Mouse (Mus musculus): ENCODE data around the gene Pdlim1.
"Not testable (repeated sequence)": the region's sequence is repeated elsewhere in the genome, so short reads cannot be mapped to it uniquely, and the experiment has no call there.

The Pdlim1 gene

GRCm38 (mm10) chr19:40240838-40241689 is 30.6 kb downstream of the Pdlim1 start:
- no peak; the same call in 1 of the 2 replicates for ATAC-seq (ENCODE audit: low TSS enrichment)

- no peak for ATAC-seq (ENCODE audit: low TSS enrichment)
These were observed 31.3 kb downstream of the Pdlim1 start for GRCm38 (mm10) chr19:40240360-40240759.

DNA sequence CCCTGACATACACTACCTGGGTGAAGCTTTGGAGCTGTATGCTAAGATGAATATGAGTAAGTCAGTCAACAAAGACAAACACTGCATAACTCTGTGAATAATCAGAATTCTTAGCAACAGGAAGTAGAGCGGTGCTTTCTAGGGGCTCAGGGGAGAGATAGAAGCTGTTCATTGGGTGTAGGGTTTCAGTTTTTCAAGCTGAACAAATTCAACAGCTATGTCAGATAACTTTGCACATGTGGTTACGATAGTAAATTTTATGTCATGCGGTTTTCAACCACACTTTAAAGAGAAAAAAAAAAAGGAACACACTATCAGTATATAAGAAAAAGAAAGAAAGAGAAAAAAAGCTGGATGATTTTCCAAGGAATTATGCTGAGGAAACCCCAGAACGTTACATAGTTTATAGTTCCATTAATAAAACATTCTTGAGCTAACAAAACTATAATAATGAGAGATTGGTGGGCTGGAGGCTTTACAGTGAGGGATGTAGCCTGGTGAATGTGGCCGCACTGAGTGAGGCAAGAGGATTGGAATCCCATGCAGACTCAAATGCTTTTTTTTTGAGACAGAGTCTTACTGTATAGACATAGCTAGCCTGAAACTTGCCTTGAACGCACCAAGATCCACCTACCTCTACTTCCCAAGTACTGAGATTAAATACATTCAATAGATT is 33.3 kb downstream of the Pdlim1 start:
- no peak for ATAC-seq (ENCODE audit: low TSS enrichment)

- no peak for ATAC-seq (ENCODE audit: low TSS enrichment)
These were observed 39.1 kb downstream of the Pdlim1 start for GRCm38 (mm10) chr19:40232560-40232959.

DNA sequence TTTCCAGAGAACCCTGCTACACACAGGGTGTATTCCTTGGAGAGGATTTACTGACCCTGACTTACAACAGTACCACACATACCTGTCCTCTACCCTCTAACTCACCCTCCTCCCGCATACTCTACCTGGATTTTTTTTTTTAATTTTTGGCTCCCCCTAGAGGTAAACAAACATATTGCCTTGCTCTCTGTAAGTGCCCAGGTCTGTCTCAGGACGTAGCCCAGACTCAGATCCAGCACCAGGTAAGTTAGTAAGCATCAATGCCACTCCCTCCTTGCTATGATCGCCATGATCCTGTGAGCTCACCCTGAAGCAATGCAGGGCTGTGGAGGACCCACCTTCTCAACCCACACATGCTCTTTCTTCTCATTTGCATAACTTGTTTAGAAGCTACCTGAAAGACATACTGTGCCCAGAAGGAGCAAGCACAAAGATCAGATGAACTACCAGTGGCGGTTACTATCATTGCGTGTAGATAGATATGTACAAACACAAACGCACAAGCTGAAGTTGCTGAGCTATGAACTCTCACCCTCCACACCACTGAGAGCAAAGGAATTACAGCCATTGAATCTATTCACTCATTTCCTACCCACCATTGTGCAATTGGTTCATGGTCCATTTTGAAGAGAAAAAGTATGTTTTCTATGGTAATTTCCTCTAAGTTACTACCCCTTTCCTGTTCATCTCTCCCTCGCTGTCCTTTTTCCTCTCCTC is 39.7 kb downstream of the Pdlim1 start:
- peak; percentile 65 for ATAC-seq (ENCODE audit: low TSS enrichment)

- ATAC-seq (ENCODE audit: low TSS enrichment), result no peak
These were observed 40.4 kb downstream of the Pdlim1 start for GRCm38 (mm10) chr19:40231074-40231738.

GRCm38 (mm10) chr19:40226516-40227151 is 45.0 kb downstream of the Pdlim1 start:
- ATAC-seq (ENCODE audit: low TSS enrichment), result no peak

- no peak for ATAC-seq (ENCODE audit: low TSS enrichment)
These were observed 45.9 kb downstream of the Pdlim1 start for GRCm38 (mm10) chr19:40225761-40226110.

- ATAC-seq (ENCODE audit: low TSS enrichment), result peak; percentile 97
These were observed 46.4 kb downstream of the Pdlim1 start for GRCm38 (mm10) chr19:40225102-40225760.

GRCm38 (mm10) chr19:40222307-40222706 is 49.3 kb downstream of the Pdlim1 start:
- not testable (repeated sequence) for ATAC-seq (ENCODE audit: low TSS enrichment)

GRCm38 (mm10) chr19:40220878-40221277 is 50.8 kb downstream of the Pdlim1 start:
- no peak for ATAC-seq (ENCODE audit: low TSS enrichment)

DNA sequence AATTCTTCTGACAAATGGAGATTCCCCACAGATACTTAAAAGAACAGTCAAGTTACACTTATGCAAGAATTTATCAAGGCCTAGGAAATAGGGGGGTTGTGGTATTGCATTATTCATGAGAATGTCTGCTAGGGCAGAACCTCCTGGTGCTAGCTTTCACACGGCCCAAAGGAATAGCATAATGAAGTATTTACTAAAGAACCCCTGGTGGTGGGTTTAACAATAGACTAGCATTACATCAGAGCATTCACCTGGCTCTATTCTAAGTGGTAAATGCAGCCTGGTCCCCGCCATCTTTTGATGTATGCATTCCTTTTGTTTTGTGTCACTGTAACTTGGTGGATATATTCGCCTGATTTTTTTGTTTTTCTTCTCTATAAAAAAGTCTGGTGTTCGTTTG is 68.7 kb downstream of the Pdlim1 start:
- not testable (repeated sequence) for ATAC-seq (ENCODE audit: low TSS enrichment)

DNA sequence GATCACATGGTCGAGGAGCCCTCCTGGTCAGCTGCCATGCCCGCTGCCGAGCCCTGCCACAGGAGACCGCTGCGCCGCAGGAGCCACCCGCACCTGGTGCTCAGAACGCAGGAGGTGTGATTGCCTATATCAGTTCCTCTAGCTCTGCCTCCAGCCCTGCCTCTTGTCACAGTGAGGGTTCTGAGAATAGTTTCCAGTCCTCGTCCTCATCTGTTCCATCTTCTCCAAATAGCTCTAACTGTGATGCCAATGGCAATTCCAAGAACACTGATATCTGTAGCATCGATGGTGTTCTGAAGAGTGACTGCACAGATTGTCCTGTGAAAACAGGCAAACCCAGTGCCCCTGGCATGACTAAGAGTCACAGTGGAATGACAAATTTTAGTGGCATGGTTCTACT is 81.0 kb downstream of the Pdlim1 start:
- peak; percentile 92 for ATAC-seq (ENCODE audit: low TSS enrichment)

DNA sequence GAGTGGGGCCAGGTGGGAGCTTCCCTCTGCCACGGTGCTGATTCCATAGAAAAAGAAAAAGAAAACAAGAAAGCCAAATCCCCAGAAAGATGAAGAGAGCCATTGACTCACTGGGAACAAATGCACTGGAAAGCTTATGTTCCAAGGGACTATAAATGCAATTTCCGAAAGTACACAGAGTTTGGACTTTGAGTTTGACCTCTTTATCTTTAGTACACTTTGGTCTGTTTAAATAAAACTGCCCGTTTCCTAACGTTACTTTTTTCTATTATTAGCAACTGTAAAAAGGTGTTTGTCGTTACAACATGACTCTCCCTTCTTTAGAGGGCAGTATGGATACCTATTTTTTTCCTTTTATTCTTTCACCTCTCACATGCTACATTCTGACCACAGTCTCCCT is 84.5 kb downstream of the Pdlim1 start, which contains the start of gene Cyp2c70:
Gene Cyp2c70 (minus strand): TSS at position 174 of the 400 bp plus-strand sequence.
- ATAC-seq (ENCODE audit: low TSS enrichment), result no peak

DNA sequence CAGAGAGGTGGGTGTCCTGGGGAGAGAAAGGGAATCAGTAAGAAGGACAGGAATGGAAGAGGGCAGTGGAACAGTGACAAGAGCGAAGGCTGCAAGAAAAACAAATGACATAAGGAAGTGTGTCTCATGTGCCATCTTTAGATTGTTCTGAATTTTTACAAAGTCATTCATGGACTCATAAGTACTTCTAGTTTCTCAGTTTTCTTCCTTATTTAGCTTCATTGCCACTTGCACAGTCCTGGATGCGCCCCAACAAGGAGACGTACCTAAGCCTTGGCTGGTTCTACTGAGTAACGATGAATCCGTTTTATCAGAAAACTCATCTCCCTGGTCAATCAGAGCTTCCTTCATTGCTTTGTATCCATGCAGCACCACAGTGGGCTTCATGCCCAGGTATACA is 88.0 kb downstream of the Pdlim1 start:
- peak; percentile 85 for ATAC-seq (ENCODE audit: low TSS enrichment)

- no peak for ATAC-seq (ENCODE audit: low TSS enrichment)
These were observed 93.3 kb downstream of the Pdlim1 start for GRCm38 (mm10) chr19:40178311-40178710.
